Mouse (Mus musculus): ENCODE results near the gene Cd4. TPM values are rescaled to one million over a fixed set of nuclear protein-coding genes. Genes with fewer than 3 reads are reported as not detected.

The Cd4 gene
- polyA plus RNA-seq, 1 experiment from 2014 or later = not detected

DNA sequence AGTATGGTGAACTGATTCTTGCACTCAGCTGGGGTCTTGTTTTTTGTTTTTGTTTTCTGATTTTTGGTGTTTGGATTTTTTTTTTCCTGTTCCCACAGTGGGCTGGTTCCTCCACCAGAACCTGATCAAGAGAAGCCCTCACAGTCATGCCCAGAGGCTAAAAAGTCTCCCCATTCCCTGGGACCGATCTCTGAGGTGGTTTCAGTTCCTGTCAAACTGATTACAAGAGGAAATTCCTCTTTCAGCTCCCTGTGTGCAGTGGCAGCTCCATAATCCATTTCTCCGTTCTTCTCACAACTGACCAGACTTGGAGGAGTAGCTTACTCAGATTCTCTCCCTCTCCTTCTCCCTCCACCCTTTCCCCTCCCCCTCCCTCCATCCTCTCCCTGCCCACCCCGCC lies 13.7 kb downstream of the Cd4 start:
- Histone ChIP-seq H3K27me3 (no peaks in the 10 kb centered on the region), H3K4me3 (replicated peaks) (no peak overlapping the region), H3K4me1 (replicated peaks) (no peaks in the 10 kb centered on the region), H3K9ac (no peak overlapping the region), H3K9me3 (replicated peaks) (no peaks in the 10 kb centered on the region), H3K27ac (no peak overlapping the region), H3K36me3 (no peaks in the 10 kb centered on the region), H3K4me2 (no peak overlapping the region)
- ATAC-seq (ENCODE audit: low read depth) = no peak
- 24% methylated on average over 2 of the region's 3 CpGs for WGBS (ENCODE audit: insufficient replicate concordance)
- no peak for DNase-seq

DNA sequence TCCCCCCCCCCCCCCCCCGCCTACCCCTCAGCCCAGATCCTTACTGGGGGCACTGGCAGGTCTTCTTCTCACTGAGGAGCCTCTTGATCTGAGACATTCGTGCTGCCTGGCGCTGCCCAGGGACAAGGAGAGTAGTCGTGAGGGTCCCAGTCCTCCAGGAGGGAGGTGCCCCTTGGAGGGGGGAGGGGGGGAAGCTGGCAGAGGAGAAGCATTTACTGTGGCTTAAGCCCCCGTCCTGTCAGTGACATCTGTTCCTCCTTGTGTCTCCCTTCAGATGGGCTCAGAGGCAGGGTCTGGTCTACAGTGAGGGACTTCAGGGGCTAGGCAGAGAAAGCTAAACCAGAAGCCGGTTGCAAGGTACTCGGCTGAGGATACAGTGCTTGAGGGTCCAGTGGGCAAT lies 21.5 kb downstream of the Cd4 start:
- no peaks in the 10 kb centered on the region for H3K9me3 ChIP-seq (replicated peaks)
- no peak overlapping the region for H3K4me3 ChIP-seq (replicated peaks)
- H3K4me2 ChIP-seq = no peak overlapping the region
- no peak for DNase-seq
- no peak for ATAC-seq (ENCODE audit: low read depth)
- H3K9ac ChIP-seq = no peak overlapping the region
- 56% methylated on average over 6 of the region's 7 CpGs for WGBS (ENCODE audit: insufficient replicate concordance)
- no peak overlapping the region for H3K27ac ChIP-seq
- H3K4me1 ChIP-seq (replicated peaks) = peaks cover 13% of the 10 kb centered on the region
- no peaks in the 10 kb centered on the region for H3K36me3 ChIP-seq
- H3K27me3 ChIP-seq = peaks cover 59% of the 10 kb centered on the region

DNA sequence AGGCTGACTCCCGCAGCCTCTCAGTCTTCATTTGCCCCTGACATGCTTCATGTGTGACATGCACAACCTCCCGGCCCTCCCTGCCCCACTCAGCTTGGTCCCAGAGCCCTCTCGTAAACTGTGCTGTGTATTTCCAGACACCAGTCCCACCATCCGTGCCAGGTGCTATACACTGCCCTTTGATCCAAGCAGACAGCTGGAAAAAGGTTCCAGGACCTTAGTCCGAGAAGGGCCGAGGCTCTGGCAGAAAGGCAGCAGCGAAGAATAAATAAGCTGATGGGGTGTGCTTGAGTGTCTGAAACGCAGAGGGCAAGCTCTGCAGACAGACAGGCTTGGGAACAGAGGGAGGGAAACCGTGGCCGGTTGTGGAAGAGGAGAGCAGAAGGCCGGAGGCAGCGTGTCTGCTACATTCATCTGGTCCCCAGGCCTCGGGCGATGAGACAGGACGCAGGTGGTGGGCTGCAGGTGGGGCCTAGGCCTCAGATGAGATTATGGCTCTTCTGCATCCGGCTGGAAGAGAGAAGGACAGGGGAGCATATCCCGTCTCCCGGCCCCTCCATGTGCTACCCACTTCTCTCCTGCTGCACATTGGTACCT lies 22.2 kb downstream of the Cd4 start:
- WGBS (ENCODE audit: insufficient replicate concordance) = 67% methylated on average over 18 of the region's 18 CpGs
- Histone ChIP-seq H3K4me1 (replicated peaks) (peaks cover 13% of the 10 kb centered on the region), H3K4me3 (replicated peaks) (no peak overlapping the region), H3K27ac (no peak overlapping the region), H3K9ac (no peak overlapping the region), H3K36me3 (no peaks in the 10 kb centered on the region), H3K9me3 (replicated peaks) (no peaks in the 10 kb centered on the region), H3K4me2 (no peak overlapping the region), H3K27me3 (peaks cover 66% of the 10 kb centered on the region)
- DNase-seq (no peak), ATAC-seq (ENCODE audit: low read depth) (no peak)

DNA sequence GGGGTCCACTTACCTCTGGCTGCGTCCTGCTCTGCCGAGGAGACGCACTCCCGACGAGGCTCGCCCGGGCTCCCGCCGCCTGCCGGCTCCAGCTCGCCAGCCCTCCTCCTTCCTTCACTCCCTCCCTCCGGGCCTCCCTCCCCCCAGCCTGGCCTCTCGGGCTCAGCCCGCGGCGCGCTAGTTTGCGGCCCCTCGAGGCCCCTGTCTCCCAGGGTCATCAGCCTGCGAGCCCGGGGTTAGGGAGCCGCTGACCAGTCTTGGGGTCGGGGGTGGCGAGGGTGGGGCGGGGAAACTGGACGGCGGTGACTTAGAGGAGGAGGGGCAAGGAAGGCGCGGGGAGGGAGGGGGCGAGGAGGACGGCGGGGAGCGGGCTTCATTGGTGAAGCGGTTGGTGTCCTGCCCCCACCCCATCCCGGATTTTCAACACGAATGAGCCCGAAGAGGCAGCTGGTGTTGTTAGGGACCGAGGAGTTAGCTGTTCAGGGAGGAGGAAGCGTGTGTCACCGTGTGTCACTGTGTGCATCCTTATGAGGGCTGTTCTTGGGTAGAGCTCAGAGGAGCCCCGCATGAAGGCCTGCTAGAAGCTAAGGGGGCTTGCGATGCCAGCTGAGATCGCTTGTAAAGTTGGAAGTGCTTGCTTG lies 24.2 kb downstream of the Cd4 start, which contains the start of gene Gpr162:
Gene Gpr162, minus strand, starts transcription at position 326 of the 641 bp plus-strand sequence.
- DNase-seq (peak; percentile 17), ATAC-seq (ENCODE audit: low read depth) (no peak)
- H3K4me2 ChIP-seq = peak within 1 kb of the TSS; percentile 64
- peaks cover 87% of the 10 kb centered on the region for H3K27me3 ChIP-seq
- 1% methylated on average over 34 of the region's 43 CpGs for WGBS (ENCODE audit: insufficient replicate concordance)
- H3K9ac ChIP-seq = no peak within 1 kb of the TSS
- peak within 1 kb of the TSS; percentile 48 for H3K4me3 ChIP-seq (replicated peaks)
- no peaks in the 10 kb centered on the region for H3K9me3 ChIP-seq (replicated peaks)
- peaks cover 13% of the 10 kb centered on the region for H3K4me1 ChIP-seq (replicated peaks)
- no peaks in the 10 kb centered on the region for H3K36me3 ChIP-seq
- no peak within 1 kb of the TSS for H3K27ac ChIP-seq

DNA sequence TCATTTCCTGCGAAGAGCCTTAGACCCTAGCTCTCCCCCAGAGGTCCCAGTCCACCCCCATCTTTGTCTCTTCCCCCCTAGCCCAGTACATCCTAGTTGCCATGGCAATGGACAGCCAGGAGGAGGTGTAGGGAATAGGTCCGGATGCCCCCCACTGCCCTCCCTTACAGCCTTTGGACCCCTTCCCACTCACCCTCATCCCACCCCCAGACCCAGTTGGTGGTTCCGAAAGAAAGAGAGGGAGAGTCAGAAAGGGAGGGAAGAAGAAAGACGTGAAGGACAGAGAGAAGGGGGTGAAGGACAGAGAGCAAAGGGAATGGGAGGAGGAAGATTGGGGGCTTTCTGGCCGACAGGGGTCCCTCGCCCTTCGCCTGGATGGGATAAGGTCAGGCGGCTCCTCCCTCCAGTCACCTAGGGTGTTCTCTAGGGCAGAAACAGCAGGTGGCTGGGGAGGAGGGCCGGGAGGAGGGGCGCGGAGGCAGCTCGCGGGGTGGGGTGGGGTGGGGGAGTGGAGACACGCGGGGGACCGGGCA lies 24.8 kb downstream of the Cd4 start:
- H3K4me2 ChIP-seq = peak overlapping the region; percentile 64
- H3K9me3 ChIP-seq (replicated peaks) = no peaks in the 10 kb centered on the region
- WGBS (ENCODE audit: insufficient replicate concordance) = 1% methylated on average over 13 of the region's 16 CpGs
- no peak overlapping the region for H3K27ac ChIP-seq
- H3K4me3 ChIP-seq (replicated peaks) = peak overlapping the region; percentile 48
- peaks cover 13% of the 10 kb centered on the region for H3K4me1 ChIP-seq (replicated peaks)
- peaks cover 93% of the 10 kb centered on the region for H3K27me3 ChIP-seq
- ATAC-seq (ENCODE audit: low read depth) = no peak
- no peaks in the 10 kb centered on the region for H3K36me3 ChIP-seq
- DNase-seq = no peak
- no peak overlapping the region for H3K9ac ChIP-seq

DNA sequence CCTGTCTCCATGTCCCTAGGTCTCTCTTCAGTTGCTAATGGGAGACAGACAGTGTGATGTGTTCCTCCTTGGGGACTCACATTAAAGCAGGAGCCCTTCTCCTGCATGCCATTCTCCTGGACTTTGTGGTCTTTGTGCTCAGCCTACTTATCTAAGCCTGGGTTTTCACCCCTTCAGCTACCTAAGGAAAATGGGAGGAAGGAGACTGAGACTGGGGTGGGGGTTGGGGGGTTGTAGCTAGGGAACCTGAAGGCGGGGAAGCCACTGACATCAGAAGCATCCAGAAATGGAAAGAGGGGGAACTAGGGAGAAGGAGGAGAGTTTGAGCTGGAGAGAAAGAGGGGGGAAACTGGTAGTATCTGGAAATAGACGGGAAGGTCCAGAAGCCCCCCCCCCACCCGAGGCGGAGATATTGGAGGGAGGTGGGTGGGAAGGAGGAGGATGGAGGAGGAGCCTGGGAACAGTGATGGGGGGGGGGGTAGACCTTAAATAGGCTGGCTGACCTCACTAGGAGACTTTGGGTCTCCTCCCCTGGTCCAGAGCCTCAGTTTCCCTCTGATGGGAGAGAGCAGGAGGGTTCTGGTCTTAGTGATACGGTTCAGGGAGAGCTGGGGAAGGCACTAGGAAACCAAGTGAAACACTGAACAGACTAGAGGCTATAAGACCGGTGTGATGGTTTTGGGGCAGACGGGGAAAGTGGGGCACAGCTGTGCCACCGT lies 25.5 kb downstream of the Cd4 start:
- Histone ChIP-seq H3K4me3 (replicated peaks) (no peak overlapping the region), H3K36me3 (no peaks in the 10 kb centered on the region), H3K9ac (no peak overlapping the region), H3K4me2 (0 out of 2 replicates have a peak overlapping the region, but pooled peaks have one; percentile 64), H3K27me3 (peaks cover 96% of the 10 kb centered on the region), H3K4me1 (replicated peaks) (peaks cover 13% of the 10 kb centered on the region), H3K27ac (no peak overlapping the region), H3K9me3 (replicated peaks) (no peaks in the 10 kb centered on the region)
- ATAC-seq (ENCODE audit: low read depth) (no peak), DNase-seq (no peak)
- WGBS (ENCODE audit: insufficient replicate concordance) = 10% methylated on average over 8 of the region's 8 CpGs

DNA sequence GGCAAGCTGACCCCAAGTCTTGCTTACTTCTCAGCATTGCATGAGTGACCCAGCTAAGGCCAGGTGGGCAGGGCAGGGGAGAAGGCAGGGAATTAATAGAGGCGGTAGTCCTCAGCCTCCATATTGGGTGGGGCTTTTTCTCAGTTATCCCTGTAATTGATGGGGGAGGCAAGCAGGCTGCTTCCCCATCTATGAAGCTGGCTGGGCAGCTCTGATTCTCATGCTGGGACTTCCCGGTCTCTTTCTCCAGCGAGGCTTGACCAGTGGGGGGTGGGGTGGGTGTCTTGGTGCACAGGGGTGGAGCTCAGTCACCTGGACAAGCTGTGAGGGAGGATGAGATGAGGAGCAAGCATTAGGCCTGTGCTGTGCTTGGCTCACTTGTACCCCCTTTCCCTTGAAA lies 26.2 kb downstream of the Cd4 start:
- Histone ChIP-seq H3K9ac (no peak overlapping the region), H3K9me3 (replicated peaks) (no peaks in the 10 kb centered on the region), H3K27ac (no peak overlapping the region), H3K4me3 (replicated peaks) (no peak overlapping the region), H3K4me2 (no peak overlapping the region), H3K36me3 (no peaks in the 10 kb centered on the region), H3K4me1 (replicated peaks) (peaks cover 17% of the 10 kb centered on the region), H3K27me3 (peaks cover 98% of the 10 kb centered on the region)
- WGBS (ENCODE audit: insufficient replicate concordance) = 25% methylated on average over 3 of the region's 3 CpGs
- DNase-seq = no peak
- no peak for ATAC-seq (ENCODE audit: low read depth)

DNA sequence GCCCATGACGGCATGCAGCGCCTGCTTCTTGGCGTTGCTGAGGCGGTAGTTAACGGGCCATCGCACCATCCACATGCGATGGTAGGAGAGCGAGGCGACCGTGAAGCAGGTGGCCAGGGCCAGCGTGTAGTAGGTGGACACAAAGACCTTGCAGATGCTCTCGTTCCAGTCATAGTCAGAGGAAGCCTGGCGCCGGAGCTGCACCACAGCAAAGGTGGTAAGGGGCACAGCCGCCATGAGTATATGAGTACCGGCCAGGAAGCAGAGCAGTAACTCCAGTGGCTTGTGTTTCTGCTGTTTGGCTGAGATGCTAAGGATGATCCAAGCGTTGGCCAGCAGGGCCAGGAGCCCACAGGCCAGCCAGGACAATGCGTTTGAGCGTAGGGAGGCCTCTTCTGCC lies 26.8 kb downstream of the Cd4 start:
- ATAC-seq (ENCODE audit: low read depth) = no peak
- Histone ChIP-seq H3K4me3 (replicated peaks) (no peak overlapping the region), H3K4me1 (replicated peaks) (peaks cover 22% of the 10 kb centered on the region)

DNA sequence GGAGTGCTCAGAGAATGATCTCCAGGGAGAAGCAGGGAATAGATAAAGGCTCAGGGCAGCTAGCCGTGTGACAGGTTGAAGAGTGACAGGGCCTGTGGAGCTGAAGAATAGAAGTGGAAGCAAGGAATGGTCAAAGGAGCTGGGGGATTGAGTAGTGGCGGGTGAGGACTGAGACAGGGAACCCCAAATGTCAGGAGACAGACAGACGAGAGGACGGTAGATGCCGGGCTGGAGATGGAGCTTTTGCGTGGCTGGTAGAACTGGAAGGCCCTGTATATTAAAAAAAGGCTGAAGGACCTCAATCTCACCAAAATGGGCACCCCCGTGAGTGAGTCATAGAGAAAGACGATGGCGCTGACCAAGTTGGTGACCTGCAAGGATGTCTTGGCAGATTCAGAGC lies 27.5 kb downstream of the Cd4 start:
- DNase-seq (no peak), ATAC-seq (ENCODE audit: low read depth) (no peak)
- peaks cover 100% of the 10 kb centered on the region for H3K27me3 ChIP-seq
- no peak overlapping the region for H3K9ac ChIP-seq
- H3K27ac ChIP-seq = no peak overlapping the region
- no peak overlapping the region for H3K4me2 ChIP-seq
- H3K4me3 ChIP-seq (replicated peaks) = no peak overlapping the region
- H3K36me3 ChIP-seq = no peaks in the 10 kb centered on the region
- WGBS (ENCODE audit: insufficient replicate concordance) = 75% methylated on average over 9 of the region's 9 CpGs
- no peaks in the 10 kb centered on the region for H3K9me3 ChIP-seq (replicated peaks)
- H3K4me1 ChIP-seq (replicated peaks) = peaks cover 22% of the 10 kb centered on the region

More for the DNA sequence above, 26.8 kb downstream of the Cd4 start:
- Histone ChIP-seq H3K27me3 (peaks cover 100% of the 10 kb centered on the region), H3K27ac (no peak overlapping the region), H3K4me2 (no peak overlapping the region), H3K9ac (no peak overlapping the region), H3K36me3 (no peaks in the 10 kb centered on the region), H3K9me3 (replicated peaks) (no peaks in the 10 kb centered on the region)
- WGBS (ENCODE audit: insufficient replicate concordance) = 74% methylated on average over 19 of the region's 19 CpGs
- DNase-seq = no peak

DNA sequence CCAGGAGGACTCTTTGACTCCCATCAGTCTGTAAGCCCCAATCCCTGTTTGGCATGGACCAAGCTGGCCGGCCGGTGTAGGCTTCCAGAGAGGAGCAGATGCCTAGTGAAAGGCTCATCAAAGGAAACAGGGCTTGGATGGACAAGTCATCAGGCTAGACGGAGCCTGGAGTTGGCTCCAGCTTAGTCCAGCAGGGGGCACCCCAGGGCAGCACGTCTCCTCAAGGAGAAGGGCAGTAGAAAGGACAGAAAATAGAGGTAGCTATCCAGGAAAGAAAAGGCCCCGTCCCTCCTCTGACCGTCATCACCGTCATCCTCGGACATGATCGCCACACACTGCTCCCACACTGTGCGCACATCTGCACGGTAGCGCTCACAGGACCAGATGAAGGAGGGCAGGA lies 28.3 kb downstream of the Cd4 start:
- DNase-seq = peak; percentile 53
- Histone ChIP-seq H3K4me2 (no peak overlapping the region), H3K27me3 (peaks cover 99% of the 10 kb centered on the region), H3K9ac (no peak overlapping the region), H3K27ac (no peak overlapping the region), H3K9me3 (replicated peaks) (no peaks in the 10 kb centered on the region), H3K36me3 (no peaks in the 10 kb centered on the region), H3K4me1 (replicated peaks) (peaks cover 22% of the 10 kb centered on the region), H3K4me3 (replicated peaks) (no peak overlapping the region)
- peak; percentile 24 for ATAC-seq (ENCODE audit: low read depth)
- 5% methylated on average over 12 of the region's 12 CpGs for WGBS (ENCODE audit: insufficient replicate concordance)

DNA sequence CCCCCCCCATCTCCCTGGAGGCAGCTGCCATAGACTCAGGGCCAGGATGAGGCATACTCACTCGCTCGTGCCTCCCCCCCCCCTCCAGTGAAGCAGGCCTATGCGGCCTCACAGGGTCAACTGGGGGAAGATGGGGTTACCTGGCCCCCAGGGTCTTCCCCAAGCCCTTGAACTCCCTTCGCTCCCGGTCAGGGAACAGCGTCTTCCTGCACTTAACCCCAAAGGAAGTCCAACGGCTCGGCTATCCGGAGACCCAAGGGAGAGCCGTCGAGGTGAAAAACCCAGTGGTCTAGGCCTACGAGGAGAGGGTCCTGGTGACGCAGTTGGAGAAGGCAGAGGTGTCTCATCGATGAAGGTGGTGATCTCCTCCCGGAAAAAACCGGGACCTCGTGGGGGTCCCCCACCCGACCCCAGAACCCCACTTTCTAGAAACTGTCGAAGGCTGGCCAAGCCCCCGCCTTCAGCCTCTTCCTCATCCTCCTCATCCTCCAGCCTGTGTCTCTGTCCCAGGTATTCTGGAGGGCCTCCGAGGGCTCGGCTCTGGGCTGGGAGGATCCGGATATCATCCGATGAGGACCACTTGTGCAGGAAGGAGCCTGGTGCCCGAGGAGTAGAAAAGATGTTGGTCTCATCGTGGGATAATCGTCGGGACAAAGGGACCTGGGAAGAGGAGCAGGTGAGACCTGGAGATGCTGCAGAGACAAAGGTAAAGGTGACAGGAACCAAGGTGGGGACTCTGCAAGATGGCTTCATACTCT lies 29.3 kb downstream of the Cd4 start:
- ATAC-seq (ENCODE audit: low read depth) = no peak
- Histone ChIP-seq H3K36me3 (no peaks in the 10 kb centered on the region), H3K9ac (no peak overlapping the region), H3K9me3 (replicated peaks) (no peaks in the 10 kb centered on the region), H3K4me2 (no peak overlapping the region), H3K27ac (no peak overlapping the region), H3K27me3 (peaks cover 96% of the 10 kb centered on the region), H3K4me3 (replicated peaks) (no peak overlapping the region), H3K4me1 (replicated peaks) (peaks cover 16% of the 10 kb centered on the region)
- DNase-seq = no peak
- 61% methylated on average over 28 of the region's 28 CpGs for WGBS (ENCODE audit: insufficient replicate concordance)
